Mouse (Mus musculus) C2C12 (cell line): ENCODE data around the gene Brms1. TPM values are rescaled to one million over a fixed set of nuclear protein-coding genes. Genes with fewer than 3 reads are reported as not detected.

Experiments used
- H3K27me3 ChIP-seq: one replicate; pipeline ENCODE4 v1.6.1; 2011; ENCODE audit not compliant: control insufficient read depth, insufficient read depth, insufficient read length
- H3K36me3 ChIP-seq: one replicate; pipeline ENCODE4 v1.6.1; 2011; ENCODE audit not compliant: control insufficient read depth, insufficient read depth
- H3K4me3 ChIP-seq: one replicate; pipeline ENCODE4 v1.5.1; 2011; ENCODE audit warnings: mild to moderate bottlenecking, control low read depth; ENCODE audit not compliant: poor library complexity, insufficient read depth, severe bottlenecking
- H3K79me2 ChIP-seq: one replicate; pipeline ENCODE4 v1.6.1; 2011; ENCODE audit not compliant: control insufficient read depth, insufficient read depth
- H3K79me3 ChIP-seq: one replicate; pipeline ENCODE4 v1.6.1; 2011; ENCODE audit warnings: low read depth, control low read depth
- H3ac ChIP-seq: one replicate; pipeline ENCODE3; 2011; ENCODE audit warnings: low read depth; ENCODE audit not compliant: control insufficient read depth, insufficient read length
- CEBPB ChIP-seq: IDR thresholded peaks from one replicate; pipeline ENCODE4 v1.6.1; 2011; ENCODE audit warnings: low read depth, mild to moderate bottlenecking, control low read depth, moderate library complexity
- CTCF ChIP-seq: IDR thresholded peaks from one replicate; pipeline ENCODE4 v1.5.1; 2011; ENCODE audit not compliant: control insufficient read depth, insufficient read depth, insufficient read length
- FOSL1 ChIP-seq: IDR thresholded peaks from one replicate; pipeline ENCODE4 v1.8.0; 2011; ENCODE audit warnings: mild to moderate bottlenecking, low read length; ENCODE audit not compliant: poor library complexity, insufficient read depth, severe bottlenecking
- MAX ChIP-seq: IDR thresholded peaks from one replicate; pipeline ENCODE4 v1.6.1; 2011; ENCODE audit warnings: mild to moderate bottlenecking, control low read depth
- MYOD1 ChIP-seq: IDR thresholded peaks from one replicate; pipeline ENCODE4 v1.6.1; 2011; ENCODE audit warnings: low read depth; ENCODE audit not compliant: control insufficient read depth, insufficient read length
- MYOG ChIP-seq: IDR thresholded peaks from one replicate; pipeline ENCODE4 v1.6.1; 2011; ENCODE audit not compliant: control insufficient read depth, insufficient read length; ENCODE audit errors: extremely low read depth
- USF1 ChIP-seq: IDR thresholded peaks from one replicate; pipeline ENCODE4 v1.6.1; 2011; ENCODE audit warnings: low read depth, mild to moderate bottlenecking, control low read depth, moderate library complexity
- polyA plus RNA-seq: library from polyadenylated mRNA; unstranded; fragments of >200 nt; fragmentation: generic; extraction: Trizol; gene quantifications from one replicate; pipeline ENCODE4 v1.2.1, GENCODE M21; 2012; ENCODE audit warnings: missing spikeins

Gene Brms1
- polyA plus RNA-seq, 1 experiment: 55.3 TPM

DNA sequence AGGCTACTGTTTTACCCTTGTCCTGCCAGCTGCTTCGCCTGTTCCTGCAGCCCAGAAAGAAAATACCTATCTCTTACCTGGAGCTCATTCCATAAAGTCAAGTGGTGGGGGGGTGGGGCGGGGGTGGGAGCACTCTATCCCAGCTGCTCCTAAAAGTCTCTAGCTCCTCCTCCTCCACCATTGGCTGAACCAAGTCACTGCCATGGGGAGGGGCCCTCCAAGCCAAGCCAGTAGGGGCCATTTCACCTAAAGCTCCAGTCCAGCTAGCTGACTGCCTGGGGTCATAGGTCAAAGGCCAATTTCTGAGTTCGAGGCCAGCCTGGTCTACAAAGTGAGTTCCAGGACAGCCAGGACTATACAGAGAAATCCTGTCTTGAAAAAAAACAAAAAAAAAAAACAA lies 8.5 kb upstream of the Brms1 start:
- Histone ChIP-seq H3ac (no peak overlapping the region), H3K27me3 (no peaks in the 10 kb centered on the region), H3K79me2 (no peaks in the 10 kb centered on the region), H3K4me3 (no peak overlapping the region), H3K79me3 (no peaks in the 10 kb centered on the region), H3K36me3 (peaks cover 16% of the 10 kb centered on the region)
- TF ChIP-seq CTCF: no peak
- TF ChIP-seq MAX: no peak
- TF ChIP-seq CEBPB: no peak
- TF ChIP-seq FOSL1: no peak
- TF ChIP-seq MYOD1: no peak
- TF ChIP-seq USF1: no peak

DNA sequence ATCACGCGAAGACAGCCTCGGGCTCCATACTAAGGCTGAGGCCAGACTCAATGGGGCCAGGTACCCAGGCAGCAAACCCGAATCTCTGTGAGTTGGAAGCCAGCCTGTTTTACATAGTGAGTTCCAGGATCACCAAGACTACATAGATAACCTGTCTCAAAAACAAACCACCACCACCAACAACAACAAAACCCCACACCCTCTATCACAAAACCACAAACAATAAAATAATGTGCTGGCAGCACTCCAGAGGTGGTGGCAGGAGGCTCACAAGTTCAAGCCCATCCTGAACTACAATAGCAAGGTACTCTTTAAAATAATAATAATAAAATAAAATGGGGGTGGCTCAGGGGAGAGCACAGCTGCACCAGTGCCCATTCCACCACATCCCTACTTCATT lies 4.6 kb upstream of the Brms1 start:
- no peak overlapping the region for H3K4me3 ChIP-seq
- H3K79me2 ChIP-seq: peaks cover 26% of the 10 kb centered on the region
- TF ChIP-seq MYOG (no peak), MYOD1 (no peak), FOSL1 (no peak), CEBPB (no peak), MAX (no peak), USF1 (no peak)
- no peak overlapping the region for H3ac ChIP-seq
- H3K79me3 ChIP-seq: peaks cover 8% of the 10 kb centered on the region
- no peaks in the 10 kb centered on the region for H3K27me3 ChIP-seq
- H3K36me3 ChIP-seq: no peaks in the 10 kb centered on the region

DNA sequence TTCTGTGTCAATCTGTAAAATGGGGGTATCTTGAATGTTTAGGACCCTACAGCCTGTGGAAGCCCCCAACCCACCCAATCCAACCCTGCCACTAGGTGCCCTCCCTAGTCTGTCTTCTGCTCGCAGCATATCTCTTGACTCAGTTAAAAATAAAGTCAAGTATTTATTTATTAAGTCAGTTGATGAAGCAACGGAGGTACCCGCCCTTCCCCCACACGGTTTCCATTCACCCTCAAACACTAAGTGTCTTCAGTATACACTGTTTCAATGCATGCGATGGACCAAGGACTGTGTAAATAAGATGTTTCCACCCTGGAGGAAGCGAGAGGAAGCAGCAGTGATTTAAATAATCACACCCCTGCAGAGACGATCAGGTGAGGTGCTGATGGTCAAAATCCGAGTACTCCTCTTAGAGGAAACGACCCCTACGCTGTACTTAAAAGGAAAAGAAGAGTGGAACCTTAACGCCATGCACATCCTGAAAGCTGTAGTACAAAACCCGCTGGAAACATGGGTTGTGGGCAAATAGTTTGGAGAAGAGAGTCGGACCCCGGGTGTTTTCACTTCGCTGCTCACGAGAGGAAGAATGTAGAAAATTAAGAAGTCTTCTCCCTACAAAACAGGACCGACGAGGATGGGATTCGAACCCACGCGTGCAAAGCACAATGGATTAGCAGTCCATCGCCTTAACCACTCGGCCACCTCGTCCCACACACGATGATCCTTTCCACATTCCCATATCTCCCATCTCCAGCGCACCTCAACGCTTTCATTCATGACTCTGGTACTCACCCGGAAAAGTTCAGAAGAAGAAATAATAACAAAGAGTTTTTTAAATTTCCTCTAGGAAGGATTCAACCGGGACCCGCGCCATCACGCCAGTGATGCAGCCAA lies 3.2 kb upstream of the Brms1 start:
- Histone ChIP-seq H3K79me2 (peaks cover 39% of the 10 kb centered on the region), H3K4me3 (peak overlapping the region; percentile 70), H3K79me3 (peaks cover 20% of the 10 kb centered on the region), H3K36me3 (peaks cover 3% of the 10 kb centered on the region), H3K27me3 (no peaks in the 10 kb centered on the region), H3ac (peak overlapping the region; percentile 83)
- TF ChIP-seq CTCF: no peak
- TF ChIP-seq MYOD1: no peak
- TF ChIP-seq FOSL1: no peak
- no peak for TF ChIP-seq USF1
- TF ChIP-seq MAX: no peak
- no peak for TF ChIP-seq MYOG
- TF ChIP-seq CEBPB: no peak

DNA sequence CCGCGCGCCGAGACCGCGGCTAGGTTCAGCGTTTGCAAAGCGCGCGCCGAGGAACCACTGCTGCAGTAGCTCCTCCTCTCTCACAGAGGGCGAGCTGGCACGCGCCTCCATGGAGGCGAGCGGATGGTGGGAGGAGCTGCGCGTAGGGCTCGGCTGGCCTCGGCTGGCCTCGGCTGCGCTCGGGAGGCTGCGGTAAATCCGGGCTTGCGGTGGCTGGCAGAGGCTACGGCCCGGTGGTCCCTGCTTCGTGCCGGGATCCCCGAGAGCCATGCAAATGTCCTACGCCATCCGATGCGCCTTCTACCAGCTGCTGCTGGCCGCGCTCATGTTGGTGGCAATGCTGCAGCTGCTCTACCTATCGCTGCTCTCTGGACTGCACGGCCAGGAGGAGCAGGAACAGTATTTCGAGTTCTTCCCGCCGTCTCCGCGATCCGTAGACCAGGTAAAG lies 2.4 kb upstream of the Brms1 start, which contains the start of the genes B4gat1 and AC124502.3:
B4gat1 (plus strand) TSS at position 118 of the 448 bp plus-strand sequence.
AC124502.3 (plus strand) TSS at position 183 of the 448 bp plus-strand sequence.
- Histone ChIP-seq H3ac (peak within 1 kb of the TSS; percentile 83), H3K79me2 (peaks cover 47% of the 10 kb centered on the region)

DNA sequence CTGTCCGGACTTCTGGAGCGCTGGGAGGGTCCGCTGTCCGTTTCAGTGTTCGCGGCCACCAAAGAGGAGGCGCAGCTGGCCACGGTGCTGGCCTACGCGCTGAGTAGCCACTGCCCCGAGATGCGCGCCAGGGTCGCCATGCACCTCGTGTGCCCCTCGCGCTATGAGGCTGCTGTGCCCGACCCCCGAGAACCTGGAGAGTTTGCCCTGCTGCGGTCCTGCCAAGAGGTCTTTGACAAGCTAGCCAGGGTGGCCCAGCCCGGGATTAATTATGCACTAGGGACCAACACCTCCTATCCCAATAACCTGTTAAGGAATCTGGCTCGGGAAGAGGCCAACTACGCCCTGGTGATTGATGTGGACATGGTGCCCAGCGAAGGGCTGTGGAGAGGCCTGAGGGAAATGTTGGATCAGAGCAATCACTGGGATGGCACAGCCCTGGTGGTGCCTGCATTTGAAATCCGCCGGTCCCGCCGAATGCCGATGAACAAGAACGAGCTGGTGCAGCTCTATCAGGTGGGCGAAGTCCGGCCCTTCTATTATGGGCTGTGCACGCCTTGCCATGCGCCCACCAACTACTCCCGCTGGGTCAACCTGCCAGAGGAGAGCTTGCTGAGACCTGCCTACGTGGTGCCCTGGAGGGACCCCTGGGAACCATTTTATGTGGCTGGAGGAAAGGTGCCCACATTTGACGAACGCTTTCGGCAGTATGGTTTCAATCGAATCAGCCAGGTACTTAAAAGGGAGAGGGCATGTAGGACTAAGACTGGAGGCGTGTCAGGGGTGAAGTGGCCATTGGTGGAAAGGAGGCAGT lies 1.6 kb upstream of the Brms1 start:
- peaks cover 55% of the 10 kb centered on the region for H3K79me2 ChIP-seq

More for the DNA sequence above, 2.4 kb upstream of the Brms1 start, which contains the start of the genes B4gat1 and AC124502.3:
- TF ChIP-seq CTCF: peak; percentile 68
- no peak for TF ChIP-seq MAX
- Histone ChIP-seq H3K79me3 (peaks cover 26% of the 10 kb centered on the region), H3K4me3 (peak within 1 kb of the TSS; percentile 70), H3K27me3 (no peaks in the 10 kb centered on the region), H3K36me3 (peaks cover 9% of the 10 kb centered on the region)

More for the DNA sequence above, 1.6 kb upstream of the Brms1 start:
- peaks cover 30% of the 10 kb centered on the region for H3K79me3 ChIP-seq
- TF ChIP-seq MYOG: no peak
- TF ChIP-seq CTCF: no peak
- TF ChIP-seq MAX: no peak
- TF ChIP-seq MYOD1: no peak
- TF ChIP-seq CEBPB: no peak
- no peak for TF ChIP-seq FOSL1
- no peak for TF ChIP-seq USF1
- H3ac ChIP-seq: peak overlapping the region; percentile 83
- no peaks in the 10 kb centered on the region for H3K27me3 ChIP-seq
- H3K4me3 ChIP-seq: peak overlapping the region; percentile 70
- H3K36me3 ChIP-seq: peaks cover 9% of the 10 kb centered on the region
